Mouse (Mus musculus) cerebellum, adult 18-20 months (tissue): Measurements from ENCODE around the gene Pafah1b2.

ENCODE experiments used
- DNase-seq, 2 experiments: peaks; one replicate each; pipeline ENCODE4 v3.0.0; 2021

Pafah1b2 gene

GRCm38 (mm10) chr9:46026058-46026849, 13.8 kb upstream of the Pafah1b2 start:
- DNase-seq = peak; percentile 50 to 65

DNA sequence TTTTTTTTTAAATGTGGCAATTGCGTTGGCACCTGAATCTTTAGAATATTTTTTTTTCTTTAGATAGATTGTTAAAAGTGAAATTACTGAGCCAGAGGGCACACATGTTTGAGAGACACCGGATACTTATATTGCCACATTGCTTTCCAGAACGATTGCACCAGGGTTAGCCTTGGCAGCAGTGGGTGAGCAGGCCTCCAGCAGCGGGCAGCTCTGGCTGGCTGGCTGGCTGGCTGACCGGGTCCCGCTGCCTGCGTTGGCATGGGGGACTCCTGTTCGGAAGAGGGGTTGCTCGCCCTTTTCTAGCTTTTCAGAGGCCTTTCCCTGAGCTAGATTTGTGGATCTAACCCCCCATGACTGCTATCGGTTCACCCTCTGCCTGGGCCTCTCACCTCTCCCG, 11.1 kb upstream of the Pafah1b2 start:
- DNase-seq = peak; percentile 41 to 43

GRCm38 (mm10) chr9:46019975-46020374, 7.5 kb upstream of the Pafah1b2 start:
- DNase-seq = no peak

DNA sequence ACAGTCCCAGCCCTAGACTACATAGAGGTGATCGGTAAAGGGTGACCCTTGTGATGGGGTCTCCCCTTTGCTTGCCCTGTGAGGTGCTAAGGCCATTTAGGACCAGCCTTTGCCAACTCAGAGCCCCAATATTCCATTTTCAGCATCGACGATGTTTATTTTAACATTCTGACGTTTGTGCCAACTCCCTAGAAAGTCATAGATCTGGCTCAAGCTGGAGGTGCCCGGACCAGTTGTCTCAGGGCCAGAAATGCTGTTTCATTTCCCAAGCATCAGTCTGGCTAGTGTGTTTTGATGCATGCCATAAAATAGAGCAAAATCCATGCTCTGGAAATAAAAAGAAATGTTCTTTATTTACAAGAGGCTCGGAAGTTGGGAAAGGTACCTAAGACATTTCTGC, 5.8 kb upstream of the Pafah1b2 start:
- DNase-seq = peak; percentile 49 to 68

- no peak for DNase-seq
Observed at GRCm38 (mm10) chr9:46016417-46016816, 3.9 kb upstream of the Pafah1b2 start.

DNA sequence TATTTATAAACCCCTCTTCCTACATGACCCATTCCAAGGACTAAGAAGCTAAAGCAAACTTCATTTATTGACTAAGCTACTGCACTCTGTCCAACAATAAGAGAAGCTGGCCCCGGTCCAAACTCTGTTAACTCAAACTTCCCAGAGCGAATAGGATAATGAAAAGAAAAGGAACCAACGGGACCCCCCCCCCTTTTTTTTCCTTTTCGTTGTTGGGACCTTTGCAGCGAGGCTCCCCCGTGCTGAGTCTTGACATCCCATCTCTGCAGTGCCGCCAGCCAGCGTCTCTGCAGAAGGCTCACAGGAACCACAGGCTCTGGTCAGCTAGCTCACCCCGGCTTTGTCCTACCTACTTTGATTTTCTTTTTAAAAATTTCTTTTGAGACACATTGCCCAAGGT, 3.3 kb upstream of the Pafah1b2 start:
- peak; percentile 46 to 63 for DNase-seq

DNA sequence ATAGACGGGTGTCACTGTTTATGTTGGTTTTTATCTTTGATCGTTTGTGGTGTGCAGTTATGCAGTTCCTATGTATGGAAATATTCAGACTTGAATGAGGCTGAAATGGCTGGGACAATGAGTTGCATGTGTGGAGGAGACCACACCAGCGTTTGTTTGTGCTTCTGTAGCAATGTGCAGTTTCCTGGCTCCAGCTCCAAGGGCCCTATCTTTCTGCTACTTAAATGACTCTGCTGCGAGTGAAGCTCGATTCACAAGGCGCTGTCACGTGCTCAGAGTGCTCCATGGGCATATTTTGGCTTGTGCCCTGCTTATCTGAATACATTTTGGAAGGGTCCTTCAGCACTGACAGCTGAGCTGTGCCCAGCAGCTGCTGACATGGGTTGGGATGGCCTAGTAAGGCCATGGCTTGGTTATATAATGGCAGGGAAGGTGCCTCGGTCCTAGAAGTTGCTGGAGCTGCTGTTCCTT, 2.6 kb upstream of the Pafah1b2 start:
- DNase-seq = peak; percentile 50 to 65

DNA sequence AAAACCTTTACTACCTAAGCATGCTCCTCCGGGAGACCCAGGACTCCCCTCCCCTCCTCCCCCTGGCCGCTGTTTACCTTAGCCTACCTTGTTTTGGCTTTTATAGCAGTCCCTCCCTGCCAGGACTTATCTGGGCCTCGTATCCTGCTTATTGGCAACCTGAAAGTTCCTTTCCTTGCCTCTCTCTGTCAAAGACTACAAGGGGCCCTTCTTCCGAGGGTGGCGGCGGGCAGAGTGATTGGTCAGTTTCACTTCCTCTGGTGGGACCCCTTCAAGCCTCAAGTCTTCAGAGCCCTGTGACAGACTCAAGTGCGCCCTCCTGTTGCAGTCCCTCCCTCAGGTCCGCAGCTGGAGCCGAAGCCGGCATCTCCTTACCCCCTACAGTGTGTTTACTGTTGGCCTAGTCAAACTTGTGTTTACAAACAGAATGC, 1.8 kb upstream of the Pafah1b2 start:
- DNase-seq = peak; percentile 47 to 52

DNA sequence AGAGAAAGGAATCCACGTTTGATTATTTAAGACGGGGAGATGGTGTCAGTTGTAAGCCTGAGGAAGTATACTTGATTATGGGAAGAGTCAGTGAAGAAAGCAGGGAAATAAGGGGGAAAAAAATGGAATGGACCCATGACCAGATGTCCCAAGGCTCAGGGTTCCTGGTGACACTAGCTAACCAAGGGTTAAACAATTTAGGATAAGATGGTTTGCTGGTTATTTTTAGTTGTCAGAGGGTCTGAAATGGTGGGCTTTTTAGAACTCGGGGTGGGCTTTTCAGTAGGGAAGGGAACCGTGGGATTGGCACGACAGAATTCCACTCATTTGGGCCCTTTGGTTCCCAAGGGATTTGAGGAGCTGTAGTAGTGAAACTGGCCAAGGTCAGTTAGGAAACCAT, 1.1 kb upstream of the Pafah1b2 start:
- DNase-seq = peak in 1 of 2 experiments; percentile 35

DNA sequence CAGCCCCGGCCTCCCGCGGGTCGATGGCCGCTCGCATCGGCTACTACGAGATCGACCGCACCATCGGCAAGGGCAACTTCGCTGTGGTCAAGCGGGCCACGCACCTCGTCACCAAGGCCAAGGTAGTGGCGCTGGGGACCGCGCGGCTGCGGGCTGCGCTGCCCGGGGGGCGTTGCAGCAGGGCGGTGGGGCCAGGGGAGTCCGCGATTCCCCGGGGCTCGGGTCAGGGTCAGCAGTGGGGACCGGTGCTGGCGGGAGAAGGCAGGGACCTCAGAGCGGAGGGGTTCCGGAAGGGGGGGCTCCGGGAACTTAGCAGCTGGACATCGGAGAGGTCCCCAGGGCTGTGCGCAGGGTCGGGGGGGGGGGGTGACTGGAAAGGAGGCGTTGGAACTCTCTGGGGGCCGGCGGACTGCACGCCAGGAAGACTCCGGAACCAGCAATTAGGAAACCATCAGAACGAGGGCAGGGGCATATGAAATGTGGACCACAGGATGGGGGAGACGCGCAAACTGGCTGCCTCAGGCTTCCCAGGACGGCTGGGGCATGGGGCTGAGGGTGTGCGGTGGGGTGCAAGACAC, 608 bp upstream of the Pafah1b2 start:
- DNase-seq = no peak

DNA sequence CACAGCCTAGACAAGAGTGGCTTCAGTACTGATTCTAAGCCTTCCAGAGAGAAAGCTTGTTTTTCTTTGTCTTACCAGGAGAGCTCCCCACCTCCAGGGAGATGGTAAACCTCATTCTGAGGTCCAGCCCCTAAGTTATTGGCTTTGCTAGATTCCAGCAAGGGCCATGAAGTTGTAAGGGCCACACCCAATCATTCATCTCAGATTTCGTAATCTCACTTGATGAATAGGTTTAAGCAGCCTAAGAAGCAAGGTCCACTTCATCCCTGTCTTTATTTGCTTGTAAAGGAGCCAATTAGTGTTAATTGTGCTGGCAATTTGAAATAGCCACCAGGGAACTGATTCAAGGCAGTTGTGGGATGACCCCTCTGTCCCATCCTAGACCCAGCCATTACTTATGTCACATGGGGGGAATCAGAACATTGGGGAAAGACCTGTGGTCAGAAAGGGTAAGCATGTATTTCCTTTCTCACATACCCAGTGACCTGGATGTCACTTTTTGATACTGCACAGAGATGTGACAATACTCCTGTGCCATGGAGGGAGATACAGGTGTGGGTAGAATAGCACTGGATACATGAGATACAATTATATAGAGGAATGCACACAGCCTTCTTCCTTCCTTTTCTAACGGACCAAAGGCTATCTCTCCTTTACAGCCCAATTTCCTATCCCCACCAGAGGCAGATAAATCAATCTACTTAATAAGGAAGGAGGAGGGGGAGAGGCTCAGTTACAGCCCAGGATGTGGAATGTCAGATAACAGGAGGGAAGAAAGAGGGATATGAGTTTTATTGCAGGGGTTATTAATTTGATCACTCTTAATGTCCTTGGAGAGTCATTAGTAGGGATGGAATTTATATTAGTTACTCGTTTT, 1.2 kb downstream of the Pafah1b2 start:
- DNase-seq = no peak

GRCm38 (mm10) chr9:46009669-46009983, 2.9 kb downstream of the Pafah1b2 start:
- no peak for DNase-seq

- no peak for DNase-seq
Observed at GRCm38 (mm10) chr9:46008931-46009668, 3.4 kb downstream of the Pafah1b2 start.

GRCm38 (mm10) chr9:46006224-46006623, 6.3 kb downstream of the Pafah1b2 start:
- DNase-seq = no peak

- DNase-seq = no peak
Observed at GRCm38 (mm10) chr9:46004529-46004928, 8.0 kb downstream of the Pafah1b2 start.

GRCm38 (mm10) chr9:46003729-46004128, 8.8 kb downstream of the Pafah1b2 start:
- peak; percentile 77 to 89 for DNase-seq

DNA sequence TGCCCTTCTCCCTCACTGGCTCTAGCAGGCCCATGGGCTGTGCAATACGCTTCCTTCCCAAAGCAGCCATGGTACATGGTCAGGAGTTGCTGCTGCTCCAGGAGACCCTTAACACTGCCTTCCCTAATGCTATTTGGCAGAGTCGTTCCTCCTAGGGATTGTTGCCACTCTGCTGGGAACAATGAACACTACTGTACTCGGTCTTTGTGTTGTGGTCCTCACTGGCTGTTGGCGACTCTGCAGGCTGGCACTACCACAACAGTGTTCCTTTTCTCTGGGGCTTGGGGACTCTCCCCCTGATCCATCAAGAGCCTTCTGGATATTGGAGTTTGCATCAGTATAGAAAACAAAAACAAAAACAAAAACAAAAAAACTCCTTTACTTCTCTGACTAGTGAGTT, 13.5 kb downstream of the Pafah1b2 start:
- DNase-seq = no peak

- peak; percentile 71 to 73 for DNase-seq
Observed at GRCm38 (mm10) chr9:45985229-45985567, 27.3 kb downstream of the Pafah1b2 start.

GRCm38 (mm10) chr9:45984409-45985228, 27.9 kb downstream of the Pafah1b2 start:
- DNase-seq = peak; percentile 92 to 93

DNA sequence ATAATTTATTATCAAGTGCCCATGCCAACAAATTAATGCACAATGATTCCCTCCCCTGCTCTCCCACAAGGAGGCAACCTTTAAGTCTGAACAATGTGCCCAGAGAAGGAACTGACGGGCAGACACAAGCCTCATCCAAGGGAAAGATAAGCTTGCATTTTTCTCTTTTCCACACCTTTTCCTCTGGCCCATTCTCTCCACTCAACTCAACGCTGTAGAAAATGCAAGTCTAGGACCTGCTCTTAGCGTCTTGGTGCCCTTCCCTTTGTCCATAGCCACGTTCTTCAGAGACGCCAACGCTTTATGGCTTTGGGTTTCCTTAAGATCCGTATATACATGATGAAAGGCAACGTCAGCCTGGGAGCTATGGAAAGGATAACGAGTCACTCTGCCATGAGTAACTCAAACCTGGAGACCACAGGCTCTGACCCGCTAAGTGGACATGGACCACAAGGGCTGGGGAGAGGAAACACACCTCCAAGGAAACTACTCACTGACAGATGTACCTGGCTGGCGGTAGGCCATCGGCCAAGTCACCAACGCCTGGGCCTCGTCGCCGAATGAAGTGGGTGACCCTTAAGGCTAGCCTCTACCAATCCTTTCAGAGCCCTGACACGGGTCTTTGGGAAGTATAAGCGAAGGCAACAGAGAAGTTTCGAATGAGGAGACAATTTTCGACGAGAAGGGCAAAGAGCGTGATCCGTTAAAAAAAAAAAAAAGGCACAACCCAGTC, 28.6 kb downstream of the Pafah1b2 start:
- peak; percentile 46 to 54 for DNase-seq

GRCm38 (mm10) chr9:45981331-45981730, 31.2 kb downstream of the Pafah1b2 start:
- no peak for DNase-seq
